Mouse (Mus musculus): Measurements from ENCODE around the gene Rcor3.

Gene Rcor3

DNA sequence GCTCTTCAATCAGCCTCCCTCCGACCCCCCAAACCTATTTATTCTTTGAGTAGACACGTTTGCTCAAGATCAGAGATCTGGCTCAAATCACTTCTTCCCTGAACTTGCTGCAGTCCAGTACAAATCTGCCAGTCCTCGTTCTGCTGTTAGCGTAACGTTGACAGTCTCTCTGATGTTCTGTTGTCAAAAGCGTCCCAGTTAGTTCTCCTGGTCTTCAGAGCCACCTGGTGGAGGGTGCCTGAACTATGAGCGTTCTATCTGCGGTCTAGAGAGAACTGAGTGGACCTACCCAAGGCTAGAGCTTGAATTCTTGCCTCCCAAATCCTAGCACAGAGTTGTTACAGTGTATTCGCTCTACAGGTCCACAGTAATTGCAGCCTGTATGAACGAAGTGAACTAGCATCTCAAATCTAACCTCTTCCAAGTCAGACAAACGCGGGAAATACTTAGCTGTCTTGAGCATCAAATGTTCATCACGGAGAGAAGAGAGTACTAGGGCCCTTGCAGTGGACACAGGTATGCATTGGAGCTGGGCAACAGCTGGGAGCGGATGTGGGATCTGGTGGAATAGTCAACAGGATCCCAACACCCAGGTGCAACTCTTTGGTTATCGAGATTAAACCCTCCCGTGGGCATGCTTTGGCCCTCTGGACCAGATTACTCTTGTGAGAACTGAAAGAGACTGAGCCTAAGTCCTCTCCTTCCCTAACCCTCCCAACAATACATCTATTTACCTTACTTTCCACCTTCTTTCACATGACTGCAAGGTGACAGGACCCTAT lies 44.8 kb downstream of the Rcor3 start:
- DNase-seq (ENCODE audit: low spot score): peak; percentile 89

DNA sequence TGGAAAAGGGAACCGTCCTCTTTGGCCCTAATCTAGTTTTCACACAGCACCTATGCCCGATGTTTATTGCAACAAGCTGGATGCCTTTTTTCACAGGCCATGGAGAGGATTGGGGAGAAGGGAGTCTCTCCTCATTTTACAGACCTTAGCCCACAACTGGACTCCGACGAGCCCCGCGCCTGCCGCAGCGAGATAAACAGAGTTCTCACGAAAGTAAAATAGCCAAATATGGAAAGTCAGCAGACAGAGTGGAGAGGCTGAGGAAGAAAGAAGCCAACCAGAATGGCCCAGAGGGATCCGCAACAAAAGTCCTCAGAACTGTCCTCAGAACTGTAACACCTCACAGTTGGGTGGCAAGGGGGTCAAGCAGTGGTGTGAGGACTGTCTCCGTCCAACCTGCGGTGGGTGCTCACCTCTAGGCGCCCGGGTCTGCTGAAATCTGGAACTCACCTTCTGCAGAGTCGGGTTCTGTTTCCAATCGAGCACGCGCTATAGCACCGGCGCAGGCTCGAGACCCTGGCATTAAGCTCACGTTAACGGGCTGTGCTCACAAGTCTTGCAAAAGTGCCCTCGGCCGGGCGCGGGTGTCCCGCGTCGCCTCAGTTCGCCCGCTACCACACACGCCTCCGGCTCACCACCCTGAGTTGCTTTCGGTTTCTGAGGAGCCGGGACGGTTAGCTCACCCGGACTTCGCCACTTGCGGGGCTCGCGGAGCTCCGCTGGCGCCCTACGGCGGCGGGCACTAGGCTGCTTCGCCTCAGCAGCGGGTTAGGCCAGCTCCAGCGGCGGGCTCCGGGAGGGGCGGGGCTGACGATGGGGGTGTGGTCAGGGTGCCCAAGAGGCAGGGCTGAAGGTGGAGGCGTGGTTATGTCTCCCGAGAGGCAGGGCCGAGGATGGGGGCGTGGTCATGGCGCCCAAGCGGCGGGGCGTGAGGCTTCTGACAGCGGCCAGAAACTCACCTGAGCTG lies 45.8 kb downstream of the Rcor3 start, which contains the start of gene Traf5:
Traf5 (minus strand) TSS at position 754 of the 967 bp plus-strand sequence.
- DNase-seq (ENCODE audit: low spot score): peak; percentile 68

DNA sequence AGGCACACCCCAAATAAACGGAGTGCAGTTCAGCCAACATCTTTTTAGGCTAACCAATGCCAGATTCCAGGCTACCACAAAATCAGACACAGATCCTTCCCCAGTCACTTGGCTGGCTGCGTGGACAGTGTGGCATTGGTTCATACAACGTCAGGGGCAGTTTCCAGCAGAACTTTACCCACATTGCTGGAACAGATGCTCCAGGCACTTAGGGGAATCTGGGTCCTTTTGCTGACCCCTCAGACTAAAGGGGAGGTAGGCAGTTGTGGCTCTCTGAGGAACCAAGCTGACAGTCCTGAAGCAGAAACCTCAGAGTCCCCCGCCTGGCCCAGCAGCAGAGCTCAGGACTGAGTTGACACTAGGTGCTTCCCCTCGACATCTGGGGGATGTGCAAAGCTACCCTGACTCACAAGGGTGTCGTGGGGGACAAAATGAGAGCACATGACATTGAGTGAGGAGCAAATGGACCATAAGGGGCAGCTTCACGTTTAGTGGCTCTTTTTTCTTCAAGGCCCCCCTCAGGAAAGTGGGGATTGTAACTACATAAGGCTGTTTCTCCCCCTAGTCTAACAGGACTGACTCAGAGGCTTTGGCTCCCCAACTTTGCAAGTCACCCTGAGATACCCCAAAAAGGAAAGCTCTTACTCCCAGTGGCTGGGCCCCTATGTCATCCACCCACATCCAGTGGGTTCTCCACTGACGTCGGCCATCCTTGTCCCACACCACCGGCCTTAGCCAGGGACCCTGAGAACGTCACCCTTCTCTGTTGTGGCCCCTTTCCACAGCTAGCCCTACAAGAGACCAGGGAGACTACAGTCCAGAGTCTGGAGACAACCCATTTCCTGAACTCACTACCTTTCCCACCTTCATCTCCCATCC lies 46.9 kb downstream of the Rcor3 start:
- no peak for DNase-seq (ENCODE audit: low spot score)

DNA sequence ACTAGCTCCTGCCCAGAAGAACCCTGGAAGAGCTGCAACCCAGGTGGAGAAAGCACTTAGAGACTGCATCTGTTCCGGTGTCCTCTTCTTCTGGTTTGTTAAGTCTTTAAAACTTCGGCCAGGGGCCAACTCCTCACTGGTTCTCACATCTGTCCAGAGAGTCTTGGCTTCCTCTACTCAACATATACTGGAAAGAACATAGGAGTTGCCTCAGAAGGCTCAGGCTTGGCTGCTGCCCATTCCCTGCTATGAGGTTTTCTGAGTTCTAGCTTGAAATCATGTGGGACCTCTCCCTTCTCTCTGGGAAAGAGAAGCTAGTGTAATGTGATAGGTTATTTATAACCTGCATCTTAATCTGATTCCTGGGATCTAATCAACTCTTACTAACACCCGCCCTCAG lies 47.6 kb downstream of the Rcor3 start:
- DNase-seq (ENCODE audit: low spot score): no peak

DNA sequence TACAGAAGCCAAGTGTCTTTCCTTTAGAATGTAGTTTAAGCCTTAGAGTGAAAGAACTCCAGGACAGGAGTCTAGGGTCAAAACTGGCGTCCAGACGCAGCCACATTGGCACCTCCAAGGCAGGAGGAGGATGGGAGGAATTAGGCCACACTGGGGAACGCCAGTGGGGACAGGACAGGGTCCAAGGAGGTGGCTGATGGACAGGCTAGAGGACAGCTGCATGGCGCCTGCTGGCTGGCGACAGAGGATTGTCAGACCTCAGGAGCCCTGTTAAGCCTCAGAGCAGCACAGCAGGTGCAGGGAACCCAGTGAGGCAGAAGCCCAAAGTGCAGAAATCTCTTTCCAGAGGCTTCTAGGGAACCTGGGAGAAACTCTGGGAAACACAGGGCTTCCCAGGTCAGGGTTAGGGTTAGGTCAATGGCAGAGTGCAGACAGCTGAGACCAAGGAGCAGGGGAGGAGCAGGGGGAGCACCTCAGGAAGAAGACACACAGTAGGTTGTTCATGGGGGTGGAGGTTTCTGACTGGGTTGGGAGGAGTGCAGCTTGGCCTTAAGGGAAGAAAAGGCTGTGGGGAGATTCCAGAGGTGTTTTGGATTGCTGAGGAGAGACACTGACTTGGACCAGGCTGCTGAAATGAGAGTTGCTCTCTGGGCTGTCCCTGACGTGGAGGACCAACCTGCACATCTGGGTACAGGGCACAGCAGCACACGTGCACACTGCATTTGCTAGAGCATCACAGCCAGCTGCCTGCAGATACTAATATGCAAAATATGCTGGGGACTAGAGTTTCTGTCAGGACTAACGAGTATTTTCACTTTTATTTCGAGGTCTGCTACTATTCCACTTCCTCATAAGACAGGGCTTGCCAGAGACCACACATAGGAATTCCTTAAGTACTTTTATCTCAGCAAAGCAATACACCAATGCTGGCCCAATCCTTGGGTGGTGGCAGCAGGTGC lies 48.4 kb downstream of the Rcor3 start:
- no peak for DNase-seq (ENCODE audit: low spot score)

DNA sequence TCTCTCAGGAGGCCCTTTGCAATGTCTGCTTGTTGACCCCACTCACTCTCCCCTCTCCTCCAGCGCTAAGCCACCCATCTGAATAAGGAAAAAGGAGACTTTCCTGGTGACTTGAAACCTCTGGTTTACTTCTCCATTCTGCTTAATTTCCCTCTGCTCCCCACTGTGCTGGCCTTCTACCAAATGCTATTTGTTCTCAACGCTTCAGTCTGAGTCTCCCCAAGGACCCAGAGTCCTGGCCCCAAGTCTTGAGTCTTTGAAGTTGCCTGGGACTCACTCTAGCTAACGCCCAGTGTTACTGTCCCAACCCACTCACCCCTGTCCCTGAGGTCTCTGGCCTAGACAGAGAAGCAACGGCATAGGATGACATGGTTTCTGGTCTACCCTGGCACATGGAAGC lies 49.9 kb downstream of the Rcor3 start:
- no peak for DNase-seq (ENCODE audit: low spot score)

DNA sequence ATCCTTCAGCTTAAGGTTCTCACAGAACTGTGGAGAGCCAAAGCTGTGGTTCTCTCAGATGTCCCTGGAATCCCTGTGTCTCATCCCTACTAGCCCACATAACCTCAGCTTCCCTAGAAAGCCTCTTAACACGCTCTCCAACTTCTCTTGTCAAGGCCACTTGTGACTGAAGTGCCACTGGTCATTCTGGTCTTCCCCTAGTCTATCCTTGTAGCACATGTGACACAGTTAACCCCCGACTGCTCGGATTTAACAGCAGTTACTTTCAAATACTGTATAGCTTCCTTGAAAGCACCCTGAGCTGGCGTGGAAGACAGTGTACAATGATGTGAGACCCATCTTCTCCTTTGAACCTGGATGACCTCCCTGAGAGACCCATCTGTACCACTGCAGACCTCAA lies 50.8 kb downstream of the Rcor3 start:
- DNase-seq (ENCODE audit: low spot score): no peak

DNA sequence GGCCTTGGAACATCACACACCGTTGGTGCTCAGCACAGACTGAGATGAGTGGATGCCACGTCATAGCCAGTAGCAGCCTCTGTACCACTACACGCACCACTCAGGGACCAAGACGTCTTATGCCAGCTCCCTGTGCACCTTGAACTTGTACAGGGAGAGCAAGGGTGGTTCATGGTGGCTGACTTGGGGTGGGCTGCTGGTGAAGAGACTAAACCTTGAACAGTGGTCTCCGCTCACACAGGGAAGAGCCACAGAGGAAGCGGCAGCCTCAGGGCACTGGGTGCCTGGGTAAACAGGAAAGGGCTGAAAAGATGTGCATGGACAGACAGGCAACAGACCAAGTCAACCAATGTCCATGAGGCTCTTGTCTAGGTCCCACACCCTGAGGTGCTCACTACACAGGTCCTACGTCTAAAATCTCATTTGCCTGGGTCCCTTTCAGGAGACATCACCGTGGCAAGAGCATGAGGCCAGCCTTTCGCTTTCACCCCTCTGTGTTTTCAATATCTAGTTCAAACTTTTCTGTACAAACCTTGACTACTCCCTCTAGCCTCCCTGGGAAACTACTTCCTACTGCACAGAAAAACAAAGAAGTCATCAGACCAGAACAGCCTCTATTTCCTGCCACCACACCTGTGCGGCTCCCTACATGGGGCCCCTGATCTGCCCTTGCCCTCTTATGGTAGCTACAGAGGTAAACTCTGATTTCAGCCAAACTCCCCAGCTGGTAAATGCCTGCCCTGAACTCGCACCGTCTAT lies 51.4 kb downstream of the Rcor3 start:
- DNase-seq (ENCODE audit: low spot score): no peak

DNA sequence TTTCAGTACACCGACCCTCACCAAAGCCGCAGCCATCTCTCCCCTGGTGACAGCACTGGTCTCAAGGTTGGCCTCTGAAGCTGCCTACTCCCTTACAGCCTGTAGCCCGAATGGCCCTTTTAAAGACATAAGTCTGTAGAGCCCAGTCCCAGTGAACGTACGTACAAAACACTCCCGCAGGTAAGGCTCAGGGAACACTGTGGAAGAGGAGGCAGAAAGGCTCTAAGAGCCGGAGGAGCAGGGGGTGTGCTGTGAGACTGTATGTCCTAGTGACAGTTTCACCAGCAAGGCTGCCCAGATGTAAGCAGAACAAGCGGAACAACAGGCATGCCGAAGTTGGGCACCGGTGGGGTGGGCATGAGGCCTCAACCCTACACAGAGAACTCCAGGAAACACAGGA lies 52.6 kb downstream of the Rcor3 start:
- no peak for DNase-seq (ENCODE audit: low spot score)

DNA sequence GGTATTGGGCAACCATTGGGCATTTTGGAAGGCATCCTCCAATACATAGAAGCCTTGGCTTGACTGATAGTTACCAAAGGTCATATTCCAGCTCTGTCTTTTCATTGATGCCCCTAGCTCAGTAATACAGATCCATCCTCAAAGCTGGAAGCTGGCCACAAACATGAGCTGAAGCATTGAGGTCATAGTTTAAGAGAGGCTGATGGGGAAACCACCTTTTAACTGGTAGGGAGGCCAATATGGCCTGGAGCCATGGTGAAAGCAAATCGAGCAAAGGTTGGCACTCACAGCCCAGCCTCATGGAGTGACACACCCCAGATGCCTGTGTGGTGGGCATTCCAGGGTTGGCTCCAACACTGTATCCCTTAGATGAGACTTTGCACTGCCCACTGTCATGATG lies 55.2 kb downstream of the Rcor3 start:
- no peak for DNase-seq (ENCODE audit: low spot score)

DNA sequence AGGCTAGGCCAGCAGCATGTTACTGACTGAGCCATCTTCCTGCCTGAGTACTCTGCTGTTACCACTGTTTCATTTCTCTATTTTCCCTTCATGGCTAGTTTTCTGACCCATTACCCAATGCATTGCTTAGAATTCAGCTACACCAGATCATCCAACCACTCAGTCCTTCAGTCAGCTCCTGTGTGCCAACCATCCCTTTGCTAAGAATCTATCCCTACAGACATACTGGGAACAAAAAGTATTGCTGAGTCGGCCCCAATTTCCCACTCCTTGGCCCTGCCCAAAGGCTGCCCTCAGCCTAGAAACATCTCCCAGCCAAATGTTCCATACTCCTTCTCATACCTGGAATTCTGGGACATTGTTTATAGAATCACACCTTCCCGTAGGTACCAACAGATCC lies 56.7 kb downstream of the Rcor3 start:
- DNase-seq (ENCODE audit: low spot score): no peak

DNA sequence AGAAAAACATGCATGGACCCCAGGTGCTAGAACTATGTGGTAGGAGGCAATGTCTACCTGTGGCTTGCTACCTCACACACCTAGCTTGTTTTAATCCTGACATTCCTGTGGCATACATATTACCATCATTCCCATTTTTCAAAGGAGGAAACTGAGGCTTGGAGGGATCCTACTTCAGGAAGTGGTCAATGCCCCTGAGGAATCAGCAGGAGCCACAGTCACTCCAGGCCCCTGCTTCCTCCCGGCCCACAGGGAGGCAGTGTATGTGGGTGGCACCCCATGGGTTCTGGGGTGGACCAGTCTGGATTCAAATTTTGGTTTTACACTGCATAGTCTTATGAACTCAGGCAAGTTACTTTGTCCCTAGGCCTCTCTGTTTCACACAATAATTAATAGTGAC lies 58.7 kb downstream of the Rcor3 start:
- DNase-seq (ENCODE audit: low spot score): no peak

DNA sequence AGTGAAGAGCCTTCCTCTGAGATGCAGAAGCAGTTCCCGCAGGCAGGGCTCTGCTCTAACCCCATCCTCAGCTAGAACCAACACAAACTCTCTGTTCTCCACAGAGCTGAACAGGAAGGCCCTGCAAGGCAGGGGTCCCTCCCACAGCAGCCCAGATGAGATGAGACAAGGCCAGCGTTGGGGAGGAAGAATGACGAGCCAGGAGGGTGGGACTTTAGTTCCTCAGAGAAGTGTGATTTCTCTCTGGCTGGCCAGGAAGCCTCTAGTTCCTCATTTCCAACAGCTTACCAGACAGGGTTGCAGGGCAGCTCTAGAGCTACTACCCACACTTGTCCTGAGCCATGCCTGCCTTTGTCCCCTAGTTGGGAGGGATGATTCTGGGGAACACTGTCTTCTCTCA lies 59.5 kb downstream of the Rcor3 start:
- DNase-seq (ENCODE audit: low spot score): no peak

DNA sequence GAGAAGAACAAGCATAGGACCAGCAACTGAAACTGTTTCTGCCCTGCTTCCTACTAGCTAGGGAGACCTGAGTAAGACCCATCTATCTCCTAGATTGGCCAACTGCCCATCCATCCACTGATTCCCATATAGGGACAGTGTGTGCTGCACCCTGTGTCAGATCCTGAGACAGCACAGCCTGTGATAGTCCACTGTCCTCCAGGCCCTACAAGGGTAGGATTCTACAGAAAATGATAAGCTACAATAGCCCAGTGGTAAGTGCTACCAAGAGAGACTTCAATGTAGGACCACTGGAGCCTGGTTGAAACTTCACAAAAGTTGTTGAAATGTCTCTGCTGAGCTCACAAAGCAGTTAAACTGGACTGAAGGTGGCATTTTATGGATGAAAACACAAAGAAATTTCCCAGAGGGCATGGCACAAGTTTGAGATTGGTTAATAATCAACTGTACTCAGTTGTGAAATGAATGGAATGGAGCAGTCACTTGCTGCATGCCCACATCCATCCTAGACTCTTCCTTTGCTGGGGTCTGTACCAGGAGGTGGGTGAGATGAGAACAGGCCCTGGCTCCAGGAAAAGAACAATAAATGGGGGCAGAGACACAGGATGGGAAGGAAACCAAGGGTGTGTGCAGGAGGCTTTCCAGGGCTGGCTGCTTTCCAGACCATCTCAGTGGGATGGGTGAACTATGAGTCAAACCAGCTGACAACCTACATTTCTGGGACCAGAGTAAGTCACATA lies 60.9 kb downstream of the Rcor3 start:
- no peak for DNase-seq (ENCODE audit: low spot score)

DNA sequence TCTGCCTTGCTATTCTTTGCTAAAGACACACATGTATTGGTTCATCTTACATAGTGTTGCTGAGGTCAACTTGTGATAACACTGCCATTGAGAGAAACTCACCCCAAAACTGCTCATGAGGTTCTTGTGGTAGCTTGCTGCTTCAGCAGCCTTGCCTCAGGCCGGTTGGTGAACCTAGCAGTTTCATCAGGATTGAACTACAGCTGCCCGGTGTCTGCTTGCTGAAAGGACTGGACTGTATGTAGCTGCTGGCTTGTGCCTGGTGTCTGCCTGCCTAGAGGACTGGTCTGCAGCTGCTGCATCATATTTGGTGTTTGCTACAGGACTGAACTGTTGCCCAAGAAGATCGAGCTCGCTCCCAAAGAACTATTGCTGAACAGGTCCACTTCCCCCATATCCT lies 61.8 kb downstream of the Rcor3 start:
- DNase-seq (ENCODE audit: low spot score): no peak

DNA sequence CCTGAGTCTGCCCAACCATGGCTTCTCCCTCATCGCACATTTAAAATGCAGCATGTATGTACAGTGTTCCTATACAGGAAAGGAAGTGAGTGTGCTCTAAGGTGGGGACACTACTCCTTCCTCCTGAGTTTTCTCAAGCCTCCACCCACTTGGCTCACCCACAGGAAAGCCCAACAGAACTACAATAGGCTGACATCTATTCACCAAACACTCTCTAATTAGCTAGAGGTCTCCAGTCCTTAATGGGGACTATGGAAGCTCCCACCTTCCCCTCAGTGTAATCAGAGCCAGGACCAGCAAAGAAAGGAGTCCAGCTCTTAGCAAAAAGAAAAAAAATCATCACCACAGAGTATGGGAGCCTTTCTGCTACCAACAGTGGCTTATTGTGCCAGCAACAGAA lies 63.0 kb downstream of the Rcor3 start:
- DNase-seq (ENCODE audit: low spot score): no peak

DNA sequence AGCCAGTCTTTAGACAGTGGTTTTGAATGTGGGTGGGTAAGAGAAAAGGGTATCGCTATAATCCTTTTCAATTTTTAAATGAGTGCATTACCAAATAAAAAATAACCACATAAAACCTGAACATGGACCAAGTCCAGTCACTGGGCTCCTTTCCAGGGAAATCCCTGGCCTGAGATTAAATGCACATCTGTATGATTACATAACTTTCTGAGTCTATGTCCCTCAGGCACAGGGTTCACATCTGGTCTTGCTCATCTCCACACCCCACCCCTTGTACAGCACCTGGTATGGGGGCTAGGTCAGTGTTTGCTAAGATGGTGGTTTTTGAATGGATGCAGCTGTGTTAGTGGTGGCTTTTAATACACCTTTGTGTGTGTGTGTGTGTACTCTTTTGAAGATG lies 65.4 kb downstream of the Rcor3 start:
- no peak for DNase-seq (ENCODE audit: low spot score)

DNA sequence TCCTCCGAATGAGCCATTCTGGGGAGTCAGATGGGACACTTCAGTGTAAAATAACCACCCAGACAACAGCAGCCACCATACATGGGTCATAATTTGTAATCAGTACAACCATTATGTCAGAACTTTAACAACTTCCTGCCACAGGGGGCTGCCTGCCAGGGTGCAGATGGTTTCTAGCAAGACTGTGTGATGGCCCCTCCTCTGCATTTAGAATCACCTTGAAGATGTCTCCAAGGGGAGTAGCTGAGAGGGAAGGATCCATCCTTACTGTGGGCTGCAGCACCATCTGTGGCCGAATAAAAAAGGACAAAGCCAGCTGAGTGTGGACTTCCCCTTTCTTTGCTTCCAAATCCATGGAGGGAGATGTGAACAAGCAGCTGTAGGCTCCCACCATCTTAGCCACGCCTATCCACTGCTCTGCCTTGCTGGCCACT lies 67.2 kb downstream of the Rcor3 start:
- DNase-seq (ENCODE audit: low spot score): no peak

DNA sequence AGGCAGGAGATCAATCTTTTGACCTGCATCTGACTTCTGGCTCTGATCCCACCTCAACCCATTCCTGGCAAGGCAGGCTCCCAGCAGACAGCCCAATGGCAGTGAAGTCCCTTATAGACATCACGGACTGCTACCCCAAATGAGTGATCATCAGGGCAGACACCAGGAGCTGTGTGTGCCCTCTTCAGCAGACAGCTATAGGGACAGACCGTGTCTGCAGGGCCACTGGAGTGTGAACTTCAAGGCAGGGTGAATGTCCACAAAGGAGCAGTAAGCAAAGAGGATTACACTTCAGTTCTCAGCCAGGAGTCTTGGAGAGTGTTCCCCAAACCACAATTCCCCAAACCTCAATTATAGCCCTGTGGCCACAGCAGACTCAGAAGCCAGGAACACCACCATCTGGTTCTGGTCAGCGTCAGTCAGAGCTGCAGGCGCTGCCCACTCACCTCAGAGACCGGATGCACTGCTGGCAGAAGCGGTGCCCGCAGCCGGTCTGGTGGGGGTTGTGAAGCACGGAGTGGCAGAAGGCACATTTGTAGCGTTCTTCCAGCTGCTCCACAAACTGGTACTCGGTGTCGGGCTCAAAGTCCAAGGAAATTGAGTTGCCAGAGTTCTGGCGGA lies 67.8 kb downstream of the Rcor3 start:
- DNase-seq (ENCODE audit: low spot score): no peak
